Mouse (Mus musculus): ENCODE data around the gene Pom121l2. TPM values are rescaled to one million over a fixed set of nuclear protein-coding genes. Genes with fewer than 3 reads are reported as not detected.

The Pom121l2 gene
- polyA plus RNA-seq, 1 experiment from 2014 or later = not detected

GRCm38 (mm10) chr13:22007121-22007510, 26.1 kb downstream of the Pom121l2 start:
- Histone ChIP-seq H3K9me3 (replicated peaks) (no peaks in the 10 kb centered on the region), H3K27me3 (replicated peaks) (peaks cover 97% of the 10 kb centered on the region), H3K27ac (no peak overlapping the region), H3K4me3 (peak overlapping the region; percentile 64), H3K36me3 (no peaks in the 10 kb centered on the region), H3K4me2 (peak overlapping the region; percentile 88), H3K4me1 (peaks cover 24% of the 10 kb centered on the region), H3K9ac (peak overlapping the region; percentile 55; the same call in 1 of the 2 replicates)
- 0 out of 2 replicates have a peak, but pooled peaks have one; percentile 1 for ATAC-seq
- 7% methylated on average over 18 of the region's 18 CpGs for WGBS (ENCODE audit: insufficient replicate concordance)

GRCm38 (mm10) chr13:22007872-22008271, 26.9 kb downstream of the Pom121l2 start:
- WGBS (ENCODE audit: insufficient replicate concordance) = 49% methylated on average over 7 of the region's 7 CpGs
- no peak overlapping the region for H3K27ac ChIP-seq
- H3K27me3 ChIP-seq (replicated peaks) = peaks cover 97% of the 10 kb centered on the region
- no peaks in the 10 kb centered on the region for H3K36me3 ChIP-seq
- ATAC-seq = no peak
- H3K4me2 ChIP-seq = no peak overlapping the region
- no peaks in the 10 kb centered on the region for H3K9me3 ChIP-seq (replicated peaks)
- H3K4me3 ChIP-seq = no peak overlapping the region
- peaks cover 24% of the 10 kb centered on the region for H3K4me1 ChIP-seq
- H3K9ac ChIP-seq = no peak overlapping the region

- Histone ChIP-seq H3K27ac (no peak overlapping the region), H3K27me3 (replicated peaks) (peaks cover 95% of the 10 kb centered on the region), H3K4me1 (peaks cover 26% of the 10 kb centered on the region), H3K4me2 (no peak overlapping the region), H3K9ac (no peak overlapping the region), H3K36me3 (no peaks in the 10 kb centered on the region), H3K9me3 (replicated peaks) (no peaks in the 10 kb centered on the region), H3K4me3 (no peak overlapping the region)
- ATAC-seq = no peak
- WGBS (ENCODE audit: insufficient replicate concordance) = 63% methylated on average over 3 of the region's 3 CpGs
Observed at GRCm38 (mm10) chr13:22008707-22009106, 27.7 kb downstream of the Pom121l2 start.

- WGBS (ENCODE audit: insufficient replicate concordance) = 25% methylated on average over 7 of the region's 7 CpGs
- no peak within 1 kb of the TSS for H3K9ac ChIP-seq
- peaks cover 95% of the 10 kb centered on the region for H3K27me3 ChIP-seq (replicated peaks)
- H3K4me3 ChIP-seq = no peak within 1 kb of the TSS
- H3K27ac ChIP-seq = no peak within 1 kb of the TSS
- H3K36me3 ChIP-seq = no peaks in the 10 kb centered on the region
- H3K9me3 ChIP-seq (replicated peaks) = no peaks in the 10 kb centered on the region
- H3K4me2 ChIP-seq = no peak within 1 kb of the TSS
- peaks cover 35% of the 10 kb centered on the region for H3K4me1 ChIP-seq
- ATAC-seq = no peak
Observed at GRCm38 (mm10) chr13:22009642-22010041, 28.6 kb downstream of the Pom121l2 start, which contains the start of gene Prss16. TSS of gene Prss16 (minus strand) at chr13:22009742.

GRCm38 (mm10) chr13:22013716-22014115, 32.7 kb downstream of the Pom121l2 start:
- Histone ChIP-seq H3K9ac (0 out of 2 replicates have a peak overlapping the region, but pooled peaks have one; percentile 25), H3K9me3 (replicated peaks) (no peaks in the 10 kb centered on the region), H3K4me3 (peak overlapping the region; percentile 42), H3K36me3 (no peaks in the 10 kb centered on the region), H3K27ac (no peak overlapping the region), H3K27me3 (replicated peaks) (peaks cover 62% of the 10 kb centered on the region), H3K4me1 (peaks cover 26% of the 10 kb centered on the region), H3K4me2 (peak overlapping the region; percentile 60)
- ATAC-seq = no peak
- 19% methylated on average over 13 of the region's 13 CpGs for WGBS (ENCODE audit: insufficient replicate concordance)

GRCm38 (mm10) chr13:22014411-22014845, 33.4 kb downstream of the Pom121l2 start:
- Histone ChIP-seq H3K4me1 (peaks cover 27% of the 10 kb centered on the region), H3K9ac (peak overlapping the region; percentile 15; the same call in 1 of the 2 replicates), H3K9me3 (replicated peaks) (no peaks in the 10 kb centered on the region), H3K27me3 (replicated peaks) (peaks cover 55% of the 10 kb centered on the region), H3K27ac (no peak overlapping the region), H3K36me3 (no peaks in the 10 kb centered on the region), H3K4me2 (peak overlapping the region; percentile 60), H3K4me3 (peak overlapping the region; percentile 42)
- WGBS (ENCODE audit: insufficient replicate concordance) = 9% methylated on average over 17 of the region's 17 CpGs
- ATAC-seq = no peak

GRCm38 (mm10) chr13:22015479-22016450, 34.8 kb downstream of the Pom121l2 start:
- Histone ChIP-seq H3K4me3 (peak overlapping the region; percentile 42), H3K9ac (peak overlapping the region; percentile 19; the same call in 1 of the 2 replicates), H3K4me2 (peak overlapping the region; percentile 60), H3K36me3 (no peaks in the 10 kb centered on the region), H3K27me3 (replicated peaks) (peaks cover 41% of the 10 kb centered on the region), H3K9me3 (replicated peaks) (no peaks in the 10 kb centered on the region), H3K27ac (no peak overlapping the region), H3K4me1 (peaks cover 33% of the 10 kb centered on the region)
- 11% methylated on average over 27 of the region's 27 CpGs for WGBS (ENCODE audit: insufficient replicate concordance)
- ATAC-seq = peak; percentile 83

GRCm38 (mm10) chr13:22019934-22020835, 39.2 kb downstream of the Pom121l2 start:
- H3K36me3 ChIP-seq = no peaks in the 10 kb centered on the region
- peak overlapping the region; percentile 73 for H3K9ac ChIP-seq
- no peaks in the 10 kb centered on the region for H3K9me3 ChIP-seq (replicated peaks)
- peak overlapping the region; percentile 76 for H3K4me2 ChIP-seq
- peak overlapping the region; percentile 75 for H3K27ac ChIP-seq
- H3K4me3 ChIP-seq = peak overlapping the region; percentile 71
- ATAC-seq = peak; percentile 72
- under 1% methylated on average over 44 of the region's 44 CpGs for WGBS (ENCODE audit: insufficient replicate concordance)
- H3K27me3 ChIP-seq (replicated peaks) = peaks cover 4% of the 10 kb centered on the region; the same call in 1 of the 2 replicates
- peaks cover 22% of the 10 kb centered on the region for H3K4me1 ChIP-seq

- peaks cover 22% of the 10 kb centered on the region for H3K4me1 ChIP-seq
- peak overlapping the region; percentile 76 for H3K4me2 ChIP-seq
- no peaks in the 10 kb centered on the region for H3K27me3 ChIP-seq (replicated peaks)
- peak overlapping the region; percentile 71 for H3K4me3 ChIP-seq
- peak overlapping the region; percentile 86 for H3K27ac ChIP-seq
- no peaks in the 10 kb centered on the region for H3K36me3 ChIP-seq
- H3K9ac ChIP-seq = peak overlapping the region; percentile 78
- ATAC-seq = peak; percentile 74
- no peaks in the 10 kb centered on the region for H3K9me3 ChIP-seq (replicated peaks)
- under 1% methylated on average over 8 of the region's 8 CpGs for WGBS (ENCODE audit: insufficient replicate concordance)
Observed at GRCm38 (mm10) chr13:22020901-22021339, 39.9 kb downstream of the Pom121l2 start.

GRCm38 (mm10) chr13:22021581-22021980, 40.6 kb downstream of the Pom121l2 start:
- Histone ChIP-seq H3K9ac (peak overlapping the region; percentile 78), H3K4me1 (peaks cover 18% of the 10 kb centered on the region), H3K9me3 (replicated peaks) (no peaks in the 10 kb centered on the region), H3K27ac (peak overlapping the region; percentile 86), H3K36me3 (no peaks in the 10 kb centered on the region), H3K4me3 (peak overlapping the region; percentile 71), H3K27me3 (replicated peaks) (no peaks in the 10 kb centered on the region), H3K4me2 (peak overlapping the region; percentile 76)
- peak; percentile 60 for ATAC-seq
- under 1% methylated on average over 11 of the region's 11 CpGs for WGBS (ENCODE audit: insufficient replicate concordance)

GRCm38 (mm10) chr13:22022241-22022640, 41.2 kb downstream of the Pom121l2 start:
- WGBS (ENCODE audit: insufficient replicate concordance) = 0% methylated on average over 9 of the region's 9 CpGs

More at GRCm38 (mm10) chr13:22022241-22022640, 41.2 kb downstream of the Pom121l2 start:
- peaks cover 18% of the 10 kb centered on the region for H3K4me1 ChIP-seq
- H3K36me3 ChIP-seq = no peaks in the 10 kb centered on the region
- H3K27ac ChIP-seq = peak overlapping the region; percentile 86
- no peaks in the 10 kb centered on the region for H3K9me3 ChIP-seq (replicated peaks)
- peak; percentile 63; the same call in 1 of the 2 replicates for ATAC-seq
- no peaks in the 10 kb centered on the region for H3K27me3 ChIP-seq (replicated peaks)
- H3K4me3 ChIP-seq = peak overlapping the region; percentile 71
- peak overlapping the region; percentile 78 for H3K9ac ChIP-seq
- H3K4me2 ChIP-seq = peak overlapping the region; percentile 76
